Mouse (Mus musculus): ENCODE results near the gene Hist1h2ab.

GRCm38 (mm10) chr13:23778339-23778738, 27.4 kb downstream of the Hist1h2ab start:
- no peak for TF ChIP-seq RCOR1 (IDR thresholded peaks at IDR 0.05; ENCODE audit: low read depth, low read length)
- no peak for TF ChIP-seq GABPA (IDR thresholded peaks at IDR 0.05; ENCODE audit: low read depth, low read length)
- no peak for TF ChIP-seq CTCF (IDR thresholded peaks at IDR 0.05 in 2 of 3, conservative IDR thresholded peaks at IDR 0.05 in 1 of 3; ENCODE audit: control insufficient read depth in 1 of 3, insufficient read depth in 1 of 3, low read depth in 2 of 3, low read length in 3 of 3, poor library complexity in 1 of 3, severe bottlenecking in 1 of 3)
- TF ChIP-seq ZC3H11A (IDR thresholded peaks at IDR 0.05; ENCODE audit: low read depth, low read length): no peak
- no peak for TF ChIP-seq POLR2A (IDR thresholded peaks at IDR 0.05; ENCODE audit: control insufficient read depth in 1 of 2, insufficient read depth in 1 of 2, low read depth in 1 of 2, low read length in 2 of 2, poor library complexity in 1 of 2)

Data from MEL (cell line).